Mouse (Mus musculus): Measurements from ENCODE around the gene Ndufa4l2.

Ndufa4l2 gene

GRCm38 (mm10) chr10:127514764-127515163, at the start of gene Ndufa4l2:
Gene Ndufa4l2, plus strand, starts transcription at chr10:127514967.
- no peak for DNase-seq (ENCODE audit: low read depth, low spot score)

- no peak for DNase-seq (ENCODE audit: low read depth, low spot score)
Observed at GRCm38 (mm10) chr10:127471281-127471988, 43.3 kb upstream of the Ndufa4l2 start.

GRCm38 (mm10) chr10:127472722-127473121, 42.0 kb upstream of the Ndufa4l2 start:
- no peak for DNase-seq (ENCODE audit: low read depth, low spot score)

GRCm38 (mm10) chr10:127475175-127475574, 39.6 kb upstream of the Ndufa4l2 start:
- no peak for DNase-seq (ENCODE audit: low read depth, low spot score)

- no peak for DNase-seq (ENCODE audit: low read depth, low spot score)
Observed at GRCm38 (mm10) chr10:127476541-127476940, 38.2 kb upstream of the Ndufa4l2 start.

GRCm38 (mm10) chr10:127477301-127477700, 37.5 kb upstream of the Ndufa4l2 start:
- DNase-seq (ENCODE audit: low read depth, low spot score), result no peak

GRCm38 (mm10) chr10:127479131-127479530, 35.6 kb upstream of the Ndufa4l2 start:
- peak; percentile 52 for DNase-seq (ENCODE audit: low read depth, low spot score)

GRCm38 (mm10) chr10:127480833-127481813, 33.6 kb upstream of the Ndufa4l2 start:
- DNase-seq (ENCODE audit: low read depth, low spot score), result no peak

GRCm38 (mm10) chr10:127485235-127485634, 29.5 kb upstream of the Ndufa4l2 start:
- no peak for DNase-seq (ENCODE audit: low read depth, low spot score)

- no peak for DNase-seq (ENCODE audit: low read depth, low spot score)
Observed at GRCm38 (mm10) chr10:127488856-127489255, 25.9 kb upstream of the Ndufa4l2 start.

- DNase-seq (ENCODE audit: low read depth, low spot score), result no peak
Observed at GRCm38 (mm10) chr10:127490160-127491127, 24.3 kb upstream of the Ndufa4l2 start.

- DNase-seq (ENCODE audit: low read depth, low spot score), result no peak
Observed at GRCm38 (mm10) chr10:127491128-127491512, 23.6 kb upstream of the Ndufa4l2 start.

GRCm38 (mm10) chr10:127492118-127492517, 22.6 kb upstream of the Ndufa4l2 start:
- no peak for DNase-seq (ENCODE audit: low read depth, low spot score)

- no peak for DNase-seq (ENCODE audit: low read depth, low spot score)
Observed at GRCm38 (mm10) chr10:127496156-127496555, 18.6 kb upstream of the Ndufa4l2 start.

GRCm38 (mm10) chr10:127499516-127499915, 15.3 kb upstream of the Ndufa4l2 start:
- DNase-seq (ENCODE audit: low read depth, low spot score), result no peak

- no peak for DNase-seq (ENCODE audit: low read depth, low spot score)
Observed at GRCm38 (mm10) chr10:127500042-127500441, 14.7 kb upstream of the Ndufa4l2 start.

- DNase-seq (ENCODE audit: low read depth, low spot score), result no peak
Observed at GRCm38 (mm10) chr10:127500894-127501893, 13.6 kb upstream of the Ndufa4l2 start, which contains the start of gene Stac3. Gene Stac3, plus strand, starts transcription at chr10:127501686.

- DNase-seq (ENCODE audit: low read depth, low spot score), result peak; percentile 72
Observed at GRCm38 (mm10) chr10:127508239-127508638, 6.5 kb upstream of the Ndufa4l2 start.

- peak; percentile 96 for DNase-seq (ENCODE audit: low read depth, low spot score)
Observed at GRCm38 (mm10) chr10:127509051-127509836, 5.5 kb upstream of the Ndufa4l2 start.
